Comparison of ENCODE assay signal across 19 mouse cellular contexts in genomic region chr10:30002950-30003636, GRCm38 (mm10).
DNase-seq lines count a peak whose midpoint lies in the region; ATAC-seq and TF ChIP-seq lines count a peak whose summit lies in the region.
"Had no signal": no experiment of that assay in that cellular context is flagged by ENCODE, and none has a peak within 500 bp of the region (broad histone marks: within the 10 kb centered on the region; RNA-seq: fewer than 3 reads in every experiment).

No protein-coding gene starts in this region.

- no peak overlapping the region for H3K27ac ChIP-seq in kidney, embryonic 14.5 days (ENCODE audit: low read depth, low read length)
- H3K27ac ChIP-seq in stomach, embryonic 14.5 days (ENCODE audit: low read length): no peak overlapping the region
- no peak overlapping the region for H3K27ac ChIP-seq in stomach, postnatal 0 days (replicated peaks)
- H3K27ac ChIP-seq: embryonic facial prominence, embryonic 12.5 days; hindbrain, embryonic 13.5 days; liver, embryonic 13.5 days; midbrain, embryonic 15.5 days; neural tube, embryonic 13.5 days had no signal

- no peaks in the 10 kb centered on the region for H3K27me3 ChIP-seq in kidney, embryonic 14.5 days (ENCODE audit: control insufficient read depth, insufficient read depth, low read length)
- no peaks in the 10 kb centered on the region for H3K27me3 ChIP-seq in stomach, embryonic 14.5 days (ENCODE audit: control insufficient read depth, insufficient read depth, low read length)
- H3K27me3 ChIP-seq in stomach, postnatal 0 days (ENCODE audit: control insufficient read depth, insufficient read depth, low read length): no peaks in the 10 kb centered on the region
- H3K27me3 ChIP-seq: embryonic facial prominence, embryonic 12.5 days; hindbrain, embryonic 13.5 days; liver, embryonic 13.5 days; midbrain, embryonic 15.5 days; neural tube, embryonic 13.5 days had no signal

- WGBS in kidney, embryonic 14.5 days: 29% methylated on average over 6 of the region's 6 CpGs
- WGBS in stomach, embryonic 14.5 days: 38% methylated on average over 6 of the region's 6 CpGs
- WGBS in stomach, postnatal 0 days: 44% methylated on average over 6 of the region's 6 CpGs

- H3K9me3 ChIP-seq in kidney, embryonic 14.5 days (ENCODE audit: control insufficient read depth, low read length): no peaks in the 10 kb centered on the region
- H3K9me3 ChIP-seq in stomach, embryonic 14.5 days (ENCODE audit: control insufficient read depth, low read depth, low read length): no peaks in the 10 kb centered on the region
- no peaks in the 10 kb centered on the region for H3K9me3 ChIP-seq in stomach, postnatal 0 days (ENCODE audit: control insufficient read depth, low read length)
- H3K9me3 ChIP-seq: embryonic facial prominence, embryonic 12.5 days; hindbrain, embryonic 13.5 days; liver, embryonic 13.5 days; midbrain, embryonic 15.5 days; neural tube, embryonic 13.5 days had no signal

- TF ChIP-seq EP300 in stomach, postnatal 0 days (optimal IDR thresholded peaks at IDR 0.05): no peak

- TF ChIP-seq CTCF in stomach, postnatal 0 days (IDR thresholded peaks at IDR 0.05; ENCODE audit: low read depth): no peak

- no peak overlapping the region for H3K4me3 ChIP-seq in kidney, embryonic 14.5 days (ENCODE audit: low read length)
- no peak overlapping the region for H3K4me3 ChIP-seq in stomach, embryonic 14.5 days (ENCODE audit: low read depth, low read length)
- H3K4me3 ChIP-seq in stomach, postnatal 0 days (ENCODE audit: low read depth, low read length): no peak overlapping the region
- H3K4me3 ChIP-seq: embryonic facial prominence, embryonic 12.5 days; hindbrain, embryonic 13.5 days; liver, embryonic 13.5 days; midbrain, embryonic 15.5 days; neural tube, embryonic 13.5 days had no signal

- H3K4me1 ChIP-seq in kidney, embryonic 14.5 days (ENCODE audit: control insufficient read depth, insufficient read depth, low read length): no peaks in the 10 kb centered on the region
- no peaks in the 10 kb centered on the region for H3K4me1 ChIP-seq in stomach, embryonic 14.5 days (ENCODE audit: control insufficient read depth, insufficient read depth, low read length)
- H3K4me1 ChIP-seq in stomach, postnatal 0 days (replicated peaks; ENCODE audit: control insufficient read depth, insufficient read depth): no peaks in the 10 kb centered on the region
- H3K4me1 ChIP-seq: embryonic facial prominence, embryonic 12.5 days; hindbrain, embryonic 13.5 days; liver, embryonic 13.5 days; midbrain, embryonic 15.5 days; neural tube, embryonic 13.5 days had no signal

- peak; percentile 84; the same call in 1 of the 2 replicates for ATAC-seq in kidney, embryonic 14.5 days (ENCODE audit: low FRiP score, low TSS enrichment)
- ATAC-seq in stomach, embryonic 14.5 days (ENCODE audit: insufficient number of reproducible peaks, insufficient read depth, low FRiP score, low read depth): peak; percentile 74; the same call in 1 of the 2 replicates
- ATAC-seq in stomach, postnatal 0 days (ENCODE audit: low FRiP score, low TSS enrichment): no peak
- ATAC-seq in megakaryocyte, adult 5-6 weeks (ENCODE audit: poor library complexity, severe bottlenecking): no peak
- ATAC-seq: forebrain, embryonic 14.5 days; midbrain, embryonic 15.5 days had no signal

- DNase-seq in adrenal gland, postnatal 36 days: peak; percentile 0 to 3
- no peak for DNase-seq in adrenal gland, postnatal 25 days
- DNase-seq in kidney, postnatal 36 days: no peak
- no peak for DNase-seq in stomach, postnatal 0 days (ENCODE audit: low spot score)
- no peak for DNase-seq in thymus, postnatal 36 days
- DNase-seq: B cell, adult 2 months; cerebellum, postnatal 25 days; gastrocnemius, postnatal 10 days; liver, embryonic 13.5 days; lung, postnatal 4 days; thymus, adult 2 months had no signal

- H3K9ac ChIP-seq in kidney, embryonic 14.5 days (ENCODE audit: low read depth, low read length): no peak overlapping the region
- H3K9ac ChIP-seq in stomach, embryonic 14.5 days (replicated peaks; ENCODE audit: low read depth, low read length): no peak overlapping the region
- no peak overlapping the region for H3K9ac ChIP-seq in stomach, postnatal 0 days (ENCODE audit: low read length)
- H3K9ac ChIP-seq: embryonic facial prominence, embryonic 12.5 days; hindbrain, embryonic 13.5 days; liver, embryonic 13.5 days; midbrain, embryonic 15.5 days; neural tube, embryonic 13.5 days had no signal

- no peak overlapping the region for H3K4me2 ChIP-seq in kidney, embryonic 14.5 days (replicated peaks; ENCODE audit: low read depth, low read length)
- no peak overlapping the region for H3K4me2 ChIP-seq in stomach, embryonic 14.5 days (replicated peaks; ENCODE audit: low read depth, low read length)
- no peak overlapping the region for H3K4me2 ChIP-seq in stomach, postnatal 0 days (replicated peaks; ENCODE audit: low read depth)
- H3K4me2 ChIP-seq: embryonic facial prominence, embryonic 12.5 days; hindbrain, embryonic 13.5 days; liver, embryonic 13.5 days; midbrain, embryonic 15.5 days; neural tube, embryonic 13.5 days had no signal

- H3K36me3 ChIP-seq in kidney, embryonic 14.5 days (ENCODE audit: control insufficient read depth, insufficient read depth, low read length): no peaks in the 10 kb centered on the region
- H3K36me3 ChIP-seq in stomach, embryonic 14.5 days (ENCODE audit: control insufficient read depth, insufficient read depth, low read length): no peaks in the 10 kb centered on the region
- H3K36me3 ChIP-seq in stomach, postnatal 0 days (ENCODE audit: control insufficient read depth, insufficient read depth, low read length): no peaks in the 10 kb centered on the region
- H3K36me3 ChIP-seq: embryonic facial prominence, embryonic 12.5 days; hindbrain, embryonic 13.5 days; liver, embryonic 13.5 days; midbrain, embryonic 15.5 days; neural tube, embryonic 13.5 days had no signal

Comparison
In these comparisons a context has a peak if more than half of its experiments do, and no peak if none do; other contexts are left out.
1. DNase-seq: peak in adrenal gland, postnatal 36 days (2 of 2); none in adrenal gland, postnatal 25 days (single experiment), kidney, postnatal 36 days (0 of 2), stomach, postnatal 0 days (single experiment) and thymus, postnatal 36 days (0 of 2).
2. ATAC-seq: peak in kidney, embryonic 14.5 days (single experiment) and stomach, embryonic 14.5 days (single experiment); none in stomach, postnatal 0 days (single experiment) and megakaryocyte, adult 5-6 weeks (single experiment).